Mouse (Mus musculus): ENCODE results near the gene Camk2n2.
"Not testable (repeated sequence)": the region's sequence is repeated elsewhere in the genome, so short reads cannot be mapped to it uniquely, and the experiment has no call there.

Camk2n2 gene

GRCm38 (mm10) chr16:20621191-20621990 is at the start of gene Camk2n2:
Camk2n2 (minus strand) TSS chr16:20621287.
- DNase-seq (ENCODE audit: low spot score), result peak; percentile 71

GRCm38 (mm10) chr16:20670291-20670690 is 49.2 kb upstream of the Camk2n2 start:
- no peak for DNase-seq (ENCODE audit: low spot score)

GRCm38 (mm10) chr16:20668013-20668412 is 46.9 kb upstream of the Camk2n2 start, which contains the start of gene Eif4g1:
Eif4g1 (plus strand) TSS chr16:20668313.
- DNase-seq (ENCODE audit: low spot score), result not testable (repeated sequence)

GRCm38 (mm10) chr16:20657661-20658060 is 36.6 kb upstream of the Camk2n2 start:
- DNase-seq (ENCODE audit: low spot score), result no peak

- no peak for DNase-seq (ENCODE audit: low spot score)
These were observed 32.2 kb upstream of the Camk2n2 start for GRCm38 (mm10) chr16:20653315-20653714.

GRCm38 (mm10) chr16:20651947-20652310 is 30.8 kb upstream of the Camk2n2 start:
- DNase-seq (ENCODE audit: low spot score), result peak; percentile 7

GRCm38 (mm10) chr16:20651076-20651946 is 30.2 kb upstream of the Camk2n2 start, which contains the start of gene Psmd2:
Psmd2 (plus strand) TSS chr16:20651652.
- peak; percentile 98 for DNase-seq (ENCODE audit: low spot score)

- DNase-seq (ENCODE audit: low spot score), result no peak
These were observed 22.8 kb upstream of the Camk2n2 start for GRCm38 (mm10) chr16:20643911-20644310.

GRCm38 (mm10) chr16:20642161-20642560 is 21.1 kb upstream of the Camk2n2 start:
- DNase-seq (ENCODE audit: low spot score), result peak; percentile 83

GRCm38 (mm10) chr16:20638367-20638766 is 17.3 kb upstream of the Camk2n2 start:
- DNase-seq (ENCODE audit: low spot score), result no peak

- no peak for DNase-seq (ENCODE audit: low spot score)
These were observed 16.3 kb upstream of the Camk2n2 start for GRCm38 (mm10) chr16:20637410-20637809.

GRCm38 (mm10) chr16:20629731-20630634 is 8.9 kb upstream of the Camk2n2 start, which contains the start of gene Ece2:
Ece2 (plus strand) TSS chr16:20629828.
- peak; percentile 52 for DNase-seq (ENCODE audit: low spot score)

- DNase-seq (ENCODE audit: low spot score), result no peak
These were observed 7.8 kb upstream of the Camk2n2 start for GRCm38 (mm10) chr16:20628871-20629391.

- DNase-seq (ENCODE audit: low spot score), result no peak
These were observed 2.1 kb upstream of the Camk2n2 start for GRCm38 (mm10) chr16:20623211-20623610.

GRCm38 (mm10) chr16:20621991-20622685 is 1.1 kb upstream of the Camk2n2 start:
- peak; percentile 85 for DNase-seq (ENCODE audit: low spot score)

- DNase-seq (ENCODE audit: low spot score), result peak; percentile 14
These were observed 316 bp downstream of the Camk2n2 start for GRCm38 (mm10) chr16:20620751-20621190.

- no peak for DNase-seq (ENCODE audit: low spot score)
These were observed 720 bp downstream of the Camk2n2 start for GRCm38 (mm10) chr16:20620399-20620735.

- peak; percentile 63 for DNase-seq (ENCODE audit: low spot score)
These were observed 1.3 kb downstream of the Camk2n2 start for GRCm38 (mm10) chr16:20619541-20620398.

- peak; percentile 97 for DNase-seq (ENCODE audit: low spot score)
These were observed 9.5 kb downstream of the Camk2n2 start, which contains the start of the genes Eef1akmt4, Gm49333 and Alg3 for GRCm38 (mm10) chr16:20611357-20612227. Eef1akmt4 (plus strand) TSS chr16:20611593. Gm49333 (plus strand) TSS chr16:20611610. Alg3 (minus strand) TSS chr16:20611735.
